Mouse (Mus musculus): ENCODE measurements around the gene Sppl3.

DNA sequence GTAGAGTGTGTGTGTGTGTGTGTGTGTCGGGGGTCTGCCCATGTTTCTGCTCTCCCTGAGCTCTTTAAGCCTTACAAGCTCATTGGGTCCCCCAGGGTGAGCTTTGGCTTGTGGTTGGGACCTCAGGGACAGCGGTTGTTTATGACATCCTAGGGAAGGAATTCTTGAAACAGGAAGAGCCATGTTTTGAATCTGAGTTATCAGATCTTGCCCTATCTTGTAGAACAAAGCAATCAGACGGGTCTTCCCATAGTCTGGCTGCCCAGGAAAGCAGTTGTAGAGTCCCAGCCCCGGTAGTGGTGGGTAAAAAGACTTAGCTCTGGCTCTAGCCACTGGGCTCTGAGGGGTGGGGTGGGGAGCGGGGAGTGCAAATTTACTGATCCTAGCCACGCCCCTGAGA, 13.6 kb upstream of the Sppl3 start:
- TF ChIP-seq CTCF (IDR thresholded peaks at IDR 0.05; ENCODE audit: extremely low read depth, insufficient read depth, low read length), result no peak
- no peak for TF ChIP-seq POLR2A (IDR thresholded peaks at IDR 0.05; ENCODE audit: extremely low read depth, insufficient read depth, low read length)
